Mouse (Mus musculus) adrenal gland, postnatal 14 days (tissue): Measurements from ENCODE around the gene Dnase1l2. TPM values are rescaled to one million over a fixed set of nuclear protein-coding genes. Genes with fewer than 3 reads are reported as not detected.

Experiments used
- DNase-seq: peaks from one replicate; pipeline ENCODE4 v3.0.0; 2021; ENCODE audit warnings: mixed read lengths
- long read RNA-seq, 2 experiments: library from polyadenylated mRNA; stranded (forward); transcript quantifications; one replicate each; pipeline ENCODE4 v2.0.0; 2021
- total RNA-seq: library from RNA; stranded (reverse); gene quantifications from 2 replicates; pipeline ENCODE4 v1.2.3, GENCODE M21; 2021

Dnase1l2 gene
- 1.8 and 2.5 TPM in 2 replicates for total RNA-seq
- long read RNA-seq, experiment 1: 0 reads
- long read RNA-seq, experiment 2: 0 reads

DNA sequence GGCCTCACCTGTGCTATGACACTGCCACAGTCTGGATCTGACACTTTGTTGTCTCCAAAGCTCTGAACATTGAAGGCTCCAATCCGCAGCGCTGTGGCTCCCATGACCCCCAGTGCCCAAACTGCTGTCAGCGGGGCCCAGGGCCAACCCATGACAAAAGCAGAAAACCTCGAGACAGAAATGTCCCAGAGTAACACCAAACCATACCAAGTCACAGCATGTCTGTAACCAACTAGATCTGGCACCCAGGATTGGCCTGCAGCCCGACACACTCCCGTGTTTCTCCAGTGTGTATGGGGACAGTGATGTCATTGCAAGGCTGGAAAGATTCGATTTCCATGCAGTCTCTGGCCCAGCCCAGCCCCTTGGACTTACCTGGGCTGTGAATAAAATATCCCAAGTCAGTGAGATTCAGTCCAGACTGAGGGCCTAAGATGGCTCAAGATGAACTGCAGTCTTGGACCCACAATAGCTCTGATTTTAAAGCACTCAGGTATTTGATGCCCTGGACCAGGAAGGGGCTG is at the start of gene Dnase1l2:
Gene Dnase1l2, minus strand, starts transcription at position 474 of the 524 bp plus-strand sequence.
- peak; percentile 43 for DNase-seq

DNA sequence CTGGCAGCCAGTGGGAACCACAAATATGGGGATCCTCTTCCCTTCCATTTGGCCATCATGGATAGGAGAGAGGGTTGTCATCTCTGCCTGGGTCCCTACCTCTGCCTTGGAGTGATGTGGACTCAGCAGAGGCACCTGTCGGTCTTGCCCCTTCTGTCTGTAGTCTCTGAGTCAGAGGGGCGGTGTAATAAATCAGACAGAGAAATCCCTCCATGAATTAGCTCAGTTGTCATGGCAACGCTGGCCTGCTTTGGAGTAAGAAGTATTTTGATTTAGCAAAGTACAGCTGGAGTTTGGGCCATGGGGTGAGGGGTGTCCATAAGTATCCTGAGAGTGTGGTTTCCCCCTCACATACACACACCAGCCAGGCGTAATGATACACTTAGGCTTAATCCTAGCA is 47.5 kb upstream of the Dnase1l2 start:
- DNase-seq: peak; percentile 50

DNA sequence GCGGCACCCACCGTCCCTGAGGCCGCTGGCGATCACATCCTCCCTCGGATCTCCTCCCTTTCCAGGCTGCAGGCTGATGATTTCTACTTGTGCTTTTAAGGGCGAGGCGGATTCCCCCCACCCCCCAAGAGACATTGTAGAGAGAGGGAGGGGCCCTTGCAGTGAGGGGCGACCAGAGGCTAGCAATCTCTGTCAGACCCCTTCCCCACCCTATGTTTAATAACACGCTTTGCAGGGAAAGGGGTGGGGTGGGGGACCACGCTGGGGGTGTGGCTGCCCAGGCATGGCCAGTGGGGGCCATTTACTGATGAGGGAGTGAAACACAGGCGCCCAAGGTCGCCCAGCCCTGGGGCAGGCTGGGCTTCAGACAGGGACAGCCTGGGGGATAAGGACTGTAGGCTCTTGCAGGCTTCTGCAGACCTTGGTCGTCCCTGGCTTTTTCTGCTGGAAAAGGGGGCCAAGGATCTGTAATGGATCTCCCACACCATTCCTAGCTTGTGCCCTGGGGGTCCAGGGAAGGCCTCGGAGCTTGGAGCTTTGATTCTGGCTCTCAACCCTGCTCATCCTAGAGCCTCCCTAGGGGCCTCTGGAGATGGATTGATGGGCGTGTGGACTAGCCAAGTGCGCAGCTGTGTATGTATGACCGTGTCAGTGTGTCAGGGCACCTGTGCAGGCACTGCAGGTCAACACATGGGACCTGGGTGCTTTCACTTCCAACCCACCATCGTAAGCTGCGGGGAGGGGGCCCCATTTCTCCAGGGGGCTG is 46.5 kb upstream of the Dnase1l2 start:
- peak; percentile 63 for DNase-seq

DNA sequence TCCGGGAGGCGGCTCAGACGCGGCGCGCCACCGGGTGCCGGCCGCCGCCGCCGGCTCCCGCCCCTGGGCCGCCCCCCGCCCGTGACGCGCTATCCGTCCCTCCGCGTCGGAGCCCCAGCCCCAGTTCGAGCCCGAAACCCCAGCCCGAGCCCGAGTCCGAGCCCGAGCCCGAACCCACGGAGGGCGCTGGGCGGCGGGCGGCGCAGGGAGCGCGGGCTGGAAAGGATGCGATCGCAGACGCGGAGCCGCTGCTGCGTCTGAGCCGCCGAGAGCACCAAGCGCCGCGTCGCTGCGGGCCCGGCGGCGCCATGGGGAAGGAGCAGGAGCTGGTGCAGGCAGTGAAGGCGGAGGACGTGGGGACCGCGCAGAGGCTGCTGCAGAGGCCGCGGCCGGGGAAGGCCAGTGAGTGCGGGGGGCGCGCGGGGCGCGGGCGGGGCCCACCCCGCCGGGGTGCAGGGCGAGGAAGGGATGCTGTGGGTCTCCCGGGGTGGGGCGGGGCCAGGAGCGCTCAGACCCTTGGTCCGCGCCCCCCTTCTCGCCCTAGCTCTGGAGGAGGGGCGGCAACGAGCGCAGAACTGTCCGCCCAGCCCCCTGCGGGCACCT is 45.9 kb upstream of the Dnase1l2 start:
- peak; percentile 59 for DNase-seq

DNA sequence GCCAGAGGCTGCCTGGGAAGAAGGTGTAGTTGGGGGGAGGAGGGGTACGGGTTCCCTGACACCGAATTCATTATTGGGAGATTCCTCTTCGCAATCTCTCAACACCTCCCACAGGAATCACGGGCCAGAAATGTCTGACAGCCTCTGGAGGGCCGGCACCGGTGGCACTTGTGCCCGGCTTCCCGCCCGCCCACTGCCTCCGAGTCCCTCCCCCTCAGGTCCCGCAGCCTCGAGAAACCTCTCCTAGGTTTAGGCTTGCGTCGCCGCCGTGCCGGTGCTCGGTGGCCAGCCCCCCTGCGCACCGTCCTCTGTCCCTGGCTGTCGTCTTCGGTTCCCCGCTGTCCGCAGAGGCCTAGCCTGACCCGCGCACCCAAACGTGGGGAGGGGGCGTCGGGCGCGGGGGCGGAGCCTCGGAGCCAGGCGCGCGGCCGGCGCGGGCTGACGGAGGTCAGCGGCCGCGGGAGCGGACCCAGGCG is 45.3 kb upstream of the Dnase1l2 start, which contains the start of gene Caskin1:
Gene Caskin1, plus strand, starts transcription at position 416 of the 476 bp plus-strand sequence.
- DNase-seq: peak; percentile 71

DNA sequence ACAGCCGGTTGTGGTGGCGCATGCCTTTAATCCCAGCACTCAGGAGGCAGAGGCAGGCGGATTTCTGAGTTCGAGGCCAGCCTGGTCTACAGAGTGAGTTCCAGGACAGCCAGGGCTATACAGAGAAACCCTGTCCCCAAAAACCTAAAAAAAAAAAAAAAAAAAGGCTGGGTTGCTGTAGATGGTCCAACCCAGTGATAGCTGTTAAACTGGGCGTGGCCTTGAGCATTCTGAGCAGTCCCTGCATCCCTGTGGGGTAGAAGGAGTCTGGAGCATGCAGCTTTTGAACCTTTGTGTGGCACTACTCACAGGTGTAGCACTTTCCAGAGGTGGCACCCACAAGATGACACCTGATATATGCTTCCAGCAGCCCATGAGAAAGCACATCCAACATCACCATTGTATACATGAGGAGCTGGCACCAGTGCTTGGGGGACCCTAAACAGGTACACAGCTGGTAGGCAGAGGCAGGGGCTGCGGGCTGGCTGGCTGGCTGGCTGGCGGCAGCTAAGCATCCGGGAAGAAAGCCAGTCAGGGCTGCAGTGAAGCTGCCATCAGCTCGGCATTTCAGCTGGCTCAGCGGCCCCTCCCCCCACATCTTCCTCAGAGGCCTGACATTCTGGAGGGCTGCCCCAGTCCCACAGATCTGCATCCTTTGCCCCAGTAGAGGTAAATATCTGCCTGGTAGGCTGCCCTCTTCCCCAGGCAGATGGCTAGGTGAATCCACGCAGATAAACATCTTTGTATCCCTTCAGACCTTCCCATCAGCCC is 42.4 kb upstream of the Dnase1l2 start:
- no peak for DNase-seq

DNA sequence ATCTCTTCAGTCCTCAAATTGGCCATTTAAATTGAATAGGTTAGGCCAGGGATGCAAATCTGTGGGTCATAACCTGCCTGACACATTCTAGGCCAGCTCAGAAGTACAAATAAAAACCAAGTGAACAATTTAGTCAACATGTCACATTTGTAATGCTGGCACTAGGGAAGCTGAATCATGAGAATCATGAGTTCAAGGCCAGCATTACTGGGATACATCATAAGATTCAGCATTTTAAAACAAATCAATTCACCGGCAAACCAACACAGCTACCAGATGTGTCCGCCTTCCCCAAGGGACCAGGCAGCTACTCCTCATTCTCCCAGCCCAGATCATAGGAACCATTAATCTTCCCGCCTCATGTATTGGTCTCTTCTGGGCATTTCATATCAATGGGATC is 40.6 kb upstream of the Dnase1l2 start:
- DNase-seq: no peak

DNA sequence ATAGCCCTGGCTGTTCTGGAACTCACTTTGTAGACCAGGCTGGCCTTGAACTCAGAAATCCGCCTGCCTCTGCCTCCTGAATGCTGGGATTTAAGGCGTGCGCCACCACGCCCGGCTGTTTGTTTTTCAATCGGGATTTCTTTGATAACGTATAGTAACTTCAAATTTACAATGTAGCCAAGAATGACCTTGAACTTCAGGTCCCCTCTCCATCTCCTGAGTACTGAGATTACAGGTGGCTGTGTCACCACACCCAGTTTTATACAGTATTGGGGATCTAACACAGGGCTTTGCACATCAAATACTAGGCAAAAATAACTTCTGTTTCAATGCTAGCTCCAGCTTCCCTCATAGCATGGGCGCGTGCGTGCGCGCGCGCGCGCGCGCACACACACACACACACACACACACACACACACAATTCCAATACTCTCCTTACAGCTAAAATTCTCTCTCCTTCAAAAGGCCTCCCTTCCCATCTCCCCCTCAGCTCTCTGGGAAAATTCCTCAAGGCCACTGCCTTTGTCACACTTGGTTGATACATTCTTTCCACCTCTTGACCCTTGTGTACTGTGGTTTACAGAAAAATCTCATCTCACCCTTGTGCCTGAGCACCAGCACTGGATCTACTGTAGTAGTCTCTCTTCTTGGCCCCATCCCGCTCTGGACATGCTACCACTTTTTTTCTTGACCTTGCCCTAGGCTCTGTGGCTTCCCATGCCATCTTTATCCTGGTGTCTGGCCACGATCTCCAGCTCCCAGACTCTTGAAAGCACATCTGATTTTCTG is 38.3 kb upstream of the Dnase1l2 start:
- DNase-seq: no peak

DNA sequence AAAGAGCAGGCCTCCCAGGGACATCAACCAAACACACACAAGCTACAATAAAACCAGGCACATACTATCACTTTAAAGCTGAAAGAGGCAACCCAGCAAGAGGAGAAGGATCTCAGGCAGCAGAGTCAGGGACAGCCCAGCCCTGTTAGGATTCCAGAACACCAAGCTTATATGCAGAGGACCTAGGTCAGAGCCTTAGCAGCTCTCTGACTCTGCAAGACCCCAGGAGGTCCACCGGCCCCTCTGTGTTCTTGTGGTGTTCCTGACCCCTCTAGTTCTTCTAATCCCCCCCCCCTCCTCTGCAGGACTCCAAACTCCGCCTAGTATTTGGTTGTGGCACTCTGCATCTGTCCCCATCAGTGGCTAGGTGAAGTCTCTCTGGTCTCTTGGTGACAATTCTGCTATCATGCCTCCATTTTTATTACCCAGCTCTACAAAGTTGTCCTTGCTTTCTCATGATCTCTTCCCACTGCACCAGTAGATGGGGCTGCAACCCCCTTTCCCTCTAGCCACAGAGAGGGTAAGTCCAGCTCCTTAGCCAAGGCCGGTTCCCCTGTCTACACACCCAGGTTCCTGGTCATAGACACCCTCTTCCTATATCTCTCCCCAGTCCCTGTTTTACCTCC is 37.4 kb upstream of the Dnase1l2 start:
- no peak for DNase-seq

DNA sequence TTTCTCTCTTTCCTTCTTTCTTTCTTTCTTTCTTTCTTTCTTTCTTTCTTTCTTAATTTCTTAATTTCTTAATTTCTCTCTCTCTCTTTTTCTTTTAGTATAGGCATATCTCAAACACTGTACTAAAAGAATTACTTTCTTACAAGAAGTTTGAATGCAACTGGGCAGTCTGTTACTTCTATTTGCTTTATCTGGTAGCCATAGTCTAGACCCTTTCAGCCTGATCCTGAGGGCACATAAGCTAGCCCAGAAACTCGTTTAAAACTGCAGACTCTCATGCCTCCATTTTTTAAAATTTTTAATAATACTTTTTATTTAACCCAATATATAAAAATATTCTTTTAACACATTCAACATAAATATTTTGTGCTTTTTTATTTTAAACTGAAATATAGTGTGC is 36.5 kb upstream of the Dnase1l2 start:
- DNase-seq: no peak

DNA sequence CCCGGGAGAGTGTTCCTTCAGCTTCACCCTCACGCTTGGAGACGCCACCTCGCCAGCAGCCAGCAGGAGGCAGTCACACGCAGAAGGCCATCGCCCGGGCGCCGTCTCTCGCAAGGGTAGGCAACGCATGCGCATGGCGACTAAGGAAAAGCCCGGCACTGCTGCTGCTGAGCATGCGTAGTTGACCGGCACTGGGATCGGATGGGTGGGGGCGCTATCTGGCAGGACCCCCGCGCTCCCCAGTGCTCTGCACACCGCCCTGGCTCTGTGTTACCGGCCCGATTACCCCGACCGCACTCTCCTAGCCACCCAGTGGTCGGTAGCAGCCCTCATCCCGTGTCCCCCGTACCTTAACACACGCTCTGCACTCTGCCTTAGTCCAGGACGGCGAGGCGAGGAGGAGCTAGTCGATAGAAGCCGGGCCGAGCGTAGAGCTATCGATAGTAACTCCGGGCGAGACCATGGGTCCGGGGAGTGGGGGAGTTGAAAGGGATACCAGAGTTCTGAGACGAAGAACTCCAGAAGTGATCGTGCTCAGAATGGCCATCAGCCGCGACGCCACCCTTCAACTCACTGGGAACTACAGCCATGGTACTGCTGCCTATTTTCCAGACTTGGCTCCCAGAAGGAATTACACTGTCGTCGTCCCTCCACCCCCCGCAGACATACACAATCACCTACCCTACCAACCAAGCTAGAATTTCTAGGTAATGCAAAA is 35.9 kb upstream of the Dnase1l2 start, which contains the start of gene Mlst8:
Gene Mlst8, minus strand, starts transcription at position 416 of the 718 bp plus-strand sequence.
- DNase-seq: peak; percentile 99

DNA sequence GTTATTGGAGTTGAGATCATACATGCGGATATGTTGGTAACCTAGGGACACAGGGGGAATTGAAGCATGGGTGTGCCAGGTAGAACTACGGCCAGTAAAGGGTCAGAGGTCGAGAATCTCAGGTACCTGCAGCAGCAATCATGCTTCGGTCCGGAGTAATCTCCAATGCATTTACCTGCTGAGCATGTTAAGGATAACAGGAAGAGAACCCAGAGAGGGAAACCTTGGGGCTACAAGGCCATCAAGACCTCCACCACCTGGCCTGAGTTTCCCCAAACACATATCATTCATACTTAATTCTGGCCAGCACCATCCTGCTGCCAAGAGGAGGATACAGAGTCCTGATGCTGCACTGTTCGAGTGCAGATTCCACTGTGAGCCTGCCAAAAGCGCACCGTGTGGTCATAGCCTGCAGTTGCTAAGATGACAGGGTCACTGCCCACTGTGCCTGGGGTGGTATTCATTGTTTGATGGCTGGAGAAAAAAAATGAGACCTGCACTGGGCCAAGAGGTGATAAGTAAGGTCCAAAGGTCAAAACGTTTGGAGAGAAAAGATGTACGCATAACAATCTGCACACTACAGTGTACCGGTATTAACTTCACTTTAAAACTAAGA is 35.2 kb upstream of the Dnase1l2 start:
- DNase-seq: no peak

DNA sequence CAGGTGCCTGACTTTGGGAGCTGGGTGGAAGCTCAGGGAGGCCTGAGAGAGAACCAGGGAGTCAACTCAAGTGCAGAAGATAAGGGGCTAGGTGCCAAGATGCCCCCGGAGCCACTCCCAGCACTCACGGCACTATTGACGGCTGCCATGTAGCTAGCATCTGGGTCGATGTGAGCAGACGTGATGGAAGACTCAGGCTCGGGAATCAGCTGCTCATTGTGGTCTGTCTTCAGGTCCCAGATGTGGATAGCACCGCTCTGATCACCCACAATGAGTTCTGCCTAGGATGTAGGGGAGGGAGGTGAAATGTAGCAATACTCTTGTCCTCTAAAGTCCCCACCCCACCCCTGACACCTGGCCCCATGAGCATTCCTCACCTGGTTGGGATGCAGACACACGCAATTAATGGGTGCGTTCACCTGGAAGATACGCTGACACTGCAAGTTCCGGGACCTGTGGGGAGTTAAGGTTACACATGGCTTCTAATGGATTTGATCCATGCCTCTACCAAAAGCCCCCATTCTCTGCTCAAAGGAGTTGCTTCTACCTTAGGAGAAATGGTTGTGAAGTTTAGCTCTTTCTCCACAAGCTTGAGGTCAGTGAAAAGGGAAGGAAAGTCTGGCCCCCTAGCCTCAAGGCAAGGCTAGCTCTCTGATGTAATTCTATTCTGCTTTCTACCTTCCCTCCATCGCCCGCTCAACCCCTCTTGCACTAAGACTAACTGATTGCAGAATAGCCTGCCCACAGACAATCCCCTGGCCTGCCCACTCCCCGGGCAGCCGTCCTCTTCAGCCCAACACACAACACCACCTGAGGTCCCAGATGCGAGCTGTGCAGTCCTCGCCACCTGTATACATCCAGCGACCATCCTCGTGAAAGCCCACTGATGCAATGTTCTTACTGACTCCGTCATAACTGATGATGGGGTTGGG is 34.4 kb upstream of the Dnase1l2 start:
- no peak for DNase-seq

DNA sequence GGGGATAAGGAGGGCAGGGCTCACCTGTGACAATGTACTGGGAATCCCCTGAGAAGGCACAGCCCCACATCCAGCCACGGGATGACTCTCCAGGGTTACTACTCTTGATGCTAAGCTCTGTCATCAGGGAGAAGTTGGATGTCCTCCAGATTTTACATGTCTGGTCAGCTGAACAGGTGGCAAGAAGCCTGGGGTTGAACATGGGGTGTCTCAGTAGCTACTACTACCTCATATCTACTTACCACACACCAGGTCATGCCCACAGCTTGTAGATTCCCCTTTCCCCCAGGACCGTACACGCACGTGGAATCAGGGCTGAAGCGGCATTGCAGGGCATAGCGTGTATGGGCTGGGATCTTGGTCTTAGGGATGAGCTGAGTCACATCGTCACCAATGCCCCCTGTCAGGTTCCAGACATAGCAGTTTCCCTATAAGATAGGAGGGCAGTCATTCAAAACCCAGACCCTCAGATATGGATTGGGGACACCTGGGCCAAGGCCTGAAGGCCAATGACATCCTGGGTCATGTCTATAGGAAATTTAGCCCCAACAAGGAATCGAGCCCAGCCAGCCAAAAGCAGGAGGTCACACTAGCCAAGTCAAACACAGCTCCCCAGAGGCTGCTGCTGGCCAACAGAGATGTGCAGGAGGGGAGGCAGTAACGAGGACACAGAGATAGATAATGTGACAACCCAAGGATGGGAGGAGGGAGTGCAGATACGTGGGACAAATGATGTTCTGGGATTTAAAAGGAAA is 33.3 kb upstream of the Dnase1l2 start:
- DNase-seq: no peak

DNA sequence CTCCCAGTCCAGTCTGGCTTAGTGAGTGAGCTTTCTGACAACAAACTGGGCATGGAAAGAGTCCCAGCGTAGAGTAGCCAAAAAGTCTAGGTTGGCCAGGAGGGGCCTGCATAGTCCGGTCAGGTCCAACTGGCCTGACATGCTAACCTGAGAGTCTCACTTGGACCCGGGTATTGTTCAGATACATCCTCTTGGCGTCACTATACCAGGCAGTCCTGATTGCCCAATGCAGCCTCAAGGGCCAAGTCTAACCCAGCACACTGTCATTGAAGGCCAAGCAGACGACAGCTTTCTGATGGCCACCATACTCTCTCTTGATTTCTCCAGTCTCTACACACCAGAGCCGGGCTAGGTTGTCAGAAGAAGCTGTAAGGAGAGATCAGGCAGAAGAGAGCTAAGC is 32.7 kb upstream of the Dnase1l2 start:
- DNase-seq: no peak

DNA sequence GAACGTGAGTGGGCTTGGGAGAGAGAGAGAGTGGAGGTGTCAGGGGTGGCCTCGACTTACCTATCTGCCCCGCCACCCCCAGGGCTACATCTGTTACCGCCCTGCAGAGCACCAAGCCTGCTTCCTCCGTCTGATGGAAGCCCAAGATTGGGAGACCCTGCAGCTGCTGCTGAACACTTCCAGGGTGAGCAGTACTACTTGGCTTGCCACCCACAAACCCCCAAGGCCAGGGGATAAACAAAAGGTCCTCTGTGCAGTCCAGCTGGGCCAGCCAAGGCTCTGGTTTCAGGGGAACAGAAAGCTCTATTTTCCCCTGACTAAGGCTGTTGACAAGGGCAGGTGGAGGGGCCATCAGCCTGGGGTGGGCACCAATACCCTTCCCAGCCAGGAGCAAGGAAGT is 31.7 kb upstream of the Dnase1l2 start:
- no peak for DNase-seq

DNA sequence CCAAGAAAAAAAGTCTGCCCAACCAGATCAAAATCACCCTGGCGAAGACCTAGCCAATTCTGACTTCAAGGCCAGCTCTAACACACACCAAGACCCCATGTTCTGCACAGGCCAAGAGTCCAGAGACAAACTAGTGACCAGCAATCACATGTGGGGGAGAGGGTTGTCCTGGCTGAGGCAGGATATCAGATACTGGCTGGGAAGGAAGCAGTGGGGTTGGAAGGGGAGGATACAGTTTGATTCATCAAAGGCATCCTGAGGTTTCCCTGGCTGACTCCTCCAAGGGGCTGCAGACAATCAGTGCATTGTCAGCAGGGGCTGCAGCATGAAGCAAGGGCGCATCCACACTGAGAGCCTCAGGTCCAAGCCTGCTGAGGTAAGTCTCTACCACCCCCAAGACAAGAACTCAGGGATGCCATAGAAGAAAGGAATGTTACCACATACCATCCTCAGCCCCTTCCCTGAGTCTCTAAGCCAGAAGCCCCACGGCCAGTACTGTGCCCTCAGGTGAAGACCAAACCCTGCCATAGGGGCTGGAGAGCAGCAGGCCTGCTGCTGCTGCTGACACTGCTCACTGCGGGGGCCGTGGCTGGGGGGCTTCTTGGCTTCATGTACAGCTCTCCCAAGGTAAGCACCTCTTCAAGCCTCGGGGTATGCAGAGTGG is 30.8 kb upstream of the Dnase1l2 start, which contains the start of gene Bricd5:
Gene Bricd5, plus strand, starts transcription at position 273 of the 664 bp plus-strand sequence.
- DNase-seq: no peak
